Mouse (Mus musculus) neural tube, embryonic 15.5 days (tissue): ENCODE results near the gene Trub2. TPM values are rescaled to one million over a fixed set of nuclear protein-coding genes. Genes with fewer than 3 reads are reported as not detected.

ENCODE experiments used
- ATAC-seq: fragments of 200-750 bp; cut with Nextera tagmentation; 2 replicates; pipeline ENCODE4 v1.8.0; 2017; ENCODE audit warnings: mild to moderate bottlenecking, moderate TSS enrichment, moderate library complexity; ENCODE audit not compliant: low FRiP score
- H3K27ac ChIP-seq: fragments of 300-500 bp; sonication (generic); replicated peaks from 2 replicates; pipeline ENCODE4 v1.5.1; 2015; ENCODE audit warnings: mild to moderate bottlenecking, inconsistent platforms
- H3K27me3 ChIP-seq: fragments of 300-500 bp; sonication (generic); replicated peaks from 2 replicates; pipeline ENCODE4 v1.6.1; 2015; ENCODE audit warnings: inconsistent platforms
- H3K36me3 ChIP-seq: fragments of 300-500 bp; sonication (generic); 2 replicates; pipeline ENCODE4 v1.6.1; 2015; ENCODE audit warnings: inconsistent platforms
- H3K4me1 ChIP-seq: fragments of 300-500 bp; sonication (generic); 2 replicates; pipeline ENCODE4 v1.6.1; 2015; ENCODE audit warnings: inconsistent platforms
- H3K4me2 ChIP-seq: fragments of 300-500 bp; sonication (generic); 2 replicates; pipeline ENCODE4 v1.6.1; 2015; ENCODE audit warnings: inconsistent platforms, mild to moderate bottlenecking, moderate library complexity
- H3K4me3 ChIP-seq: fragments of 300-500 bp; sonication (generic); replicated peaks from 2 replicates; pipeline ENCODE4 v1.5.1; 2015; ENCODE audit warnings: mild to moderate bottlenecking, inconsistent platforms
- H3K9ac ChIP-seq: fragments of 300-500 bp; sonication (generic); replicated peaks from 2 replicates; pipeline ENCODE4 v1.6.1; 2015; ENCODE audit warnings: mild to moderate bottlenecking, inconsistent platforms
- H3K9me3 ChIP-seq: fragments of 300-500 bp; sonication (generic); replicated peaks from 2 replicates; pipeline ENCODE4 v1.6.1; 2016; ENCODE audit warnings: inconsistent platforms
- WGBS: fragments of 180-500 bp; shearing (Covaris S2); methylation state at CpG from one replicate; pipeline ENCODE4 v1.1.7; 2015; ENCODE audit warnings: mixed read lengths; 5-methylcytosine and 5-hydroxymethylcytosine counted together
- polyA plus RNA-seq: library from polyadenylated mRNA; unstranded; fragments of >200 nt; fragmentation: Nextera tagmentation; extraction: Ambion mirVana; gene quantifications from 2 replicates; pipeline ENCODE4 v1.2.1, GENCODE M21; 2015

Trub2 gene
- polyA plus RNA-seq, 1 experiment from 2014 or later: 35.5 TPM

- Histone ChIP-seq H3K27me3 (no peaks in the 10 kb centered on the region), H3K36me3 (peaks cover 19% of the 10 kb centered on the region), H3K9me3 (no peaks in the 10 kb centered on the region; the same call in 1 of the 2 replicates), H3K4me2 (no peak overlapping the region), H3K9ac (no peak overlapping the region), H3K4me3 (no peak overlapping the region), H3K4me1 (no peaks in the 10 kb centered on the region), H3K27ac (no peak overlapping the region)
- ATAC-seq: no peak
These were observed 18.1 kb downstream of the Trub2 start for GRCm38 (mm10) chr2:29770162-29770561.

DNA sequence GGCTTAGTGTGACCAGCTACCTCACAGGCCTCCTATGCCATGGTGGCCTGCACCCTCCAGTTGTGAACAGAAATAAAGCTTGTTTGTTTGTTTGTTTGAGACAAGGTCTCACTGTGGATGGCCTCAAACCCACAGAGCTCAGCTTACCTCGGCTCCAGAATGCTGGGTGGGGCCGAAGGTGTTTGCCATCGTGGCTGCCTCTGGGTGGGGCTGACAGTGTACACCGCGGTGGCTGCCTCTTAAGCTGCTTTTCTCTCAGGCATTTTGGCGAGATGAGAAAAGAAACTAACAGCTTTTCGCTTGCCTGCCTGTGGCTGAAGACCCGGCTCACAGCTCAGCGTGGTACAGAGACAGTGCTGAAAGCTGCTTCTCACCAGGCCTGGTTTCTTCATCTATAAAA is 19.4 kb downstream of the Trub2 start:
- Histone ChIP-seq H3K9ac (no peak overlapping the region), H3K27me3 (no peaks in the 10 kb centered on the region), H3K9me3 (no peaks in the 10 kb centered on the region; the same call in 1 of the 2 replicates), H3K27ac (no peak overlapping the region), H3K4me1 (no peaks in the 10 kb centered on the region), H3K36me3 (peaks cover 11% of the 10 kb centered on the region), H3K4me3 (no peak overlapping the region), H3K4me2 (no peak overlapping the region)
- ATAC-seq: no peak
- 69% methylated on average over 9 of the region's 9 CpGs for WGBS

DNA sequence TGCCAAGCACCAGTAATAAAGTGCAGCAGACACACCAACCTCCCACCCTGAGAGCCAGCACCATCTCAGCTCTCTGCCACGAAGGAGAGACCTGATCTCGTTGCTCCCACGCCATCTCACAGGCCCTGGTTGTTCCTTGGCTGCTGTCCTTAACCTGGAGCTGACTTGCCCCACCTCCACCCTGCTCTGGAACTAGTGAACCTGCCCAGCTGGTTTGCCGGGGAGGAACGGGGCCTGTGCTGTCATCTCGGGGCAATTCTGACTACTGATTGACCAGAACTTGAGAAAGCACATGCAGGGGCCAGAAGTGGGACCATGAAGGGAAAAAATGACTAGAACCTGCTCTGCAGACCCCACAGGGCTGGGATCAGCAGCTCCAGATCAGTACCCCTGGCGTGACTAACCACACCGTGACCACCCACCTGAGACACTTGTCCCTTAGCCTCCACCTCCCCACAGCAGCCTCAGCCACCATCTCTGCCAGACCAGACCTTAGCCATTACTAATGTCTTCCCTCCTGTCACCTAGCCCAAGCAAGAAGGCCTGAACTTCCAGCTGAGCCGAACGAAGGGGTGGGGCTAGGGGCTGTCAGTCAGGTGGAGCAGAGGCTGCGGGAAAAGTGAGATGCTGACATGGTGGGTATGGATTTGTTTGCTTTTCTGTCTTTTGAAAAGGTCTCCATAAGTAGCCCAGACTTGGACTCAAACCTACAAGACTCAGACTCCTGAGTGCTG is 20.2 kb downstream of the Trub2 start:
- H3K4me2 ChIP-seq: no peak overlapping the region
- no peak overlapping the region for H3K4me3 ChIP-seq
- WGBS: 74% methylated on average over 11 of the region's 11 CpGs
- ATAC-seq: no peak
- H3K36me3 ChIP-seq: peaks cover 6% of the 10 kb centered on the region; the same call in 1 of the 2 replicates
- no peak overlapping the region for H3K9ac ChIP-seq
- no peaks in the 10 kb centered on the region; the same call in 1 of the 2 replicates for H3K9me3 ChIP-seq
- H3K27me3 ChIP-seq: no peaks in the 10 kb centered on the region
- H3K4me1 ChIP-seq: no peaks in the 10 kb centered on the region
- no peak overlapping the region for H3K27ac ChIP-seq

DNA sequence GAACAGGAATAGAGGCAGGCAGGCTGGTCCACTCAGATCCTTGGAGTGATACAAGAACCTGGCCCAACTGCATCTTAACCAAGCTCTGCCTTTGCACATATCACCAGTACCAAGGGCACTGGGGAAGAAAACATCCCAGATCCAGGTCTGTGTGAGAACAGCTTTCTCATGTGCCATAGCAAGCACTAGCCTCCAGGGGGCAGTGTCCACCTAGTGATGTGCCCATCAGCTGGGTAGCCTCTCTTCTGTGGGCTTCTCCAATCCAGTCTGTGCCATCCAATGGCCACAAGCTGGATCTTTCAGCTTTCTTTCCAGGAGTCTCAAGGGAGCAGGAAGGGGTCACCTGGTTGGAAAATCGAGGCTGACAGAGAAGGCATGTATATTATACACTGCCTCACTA is 23.5 kb downstream of the Trub2 start:
- H3K27me3 ChIP-seq: no peaks in the 10 kb centered on the region
- 0% methylated on average over 1 of the region's 1 CpGs for WGBS
- H3K36me3 ChIP-seq: no peaks in the 10 kb centered on the region
- ATAC-seq: no peak
- H3K9me3 ChIP-seq: no peaks in the 10 kb centered on the region
- H3K9ac ChIP-seq: no peak overlapping the region
- H3K4me1 ChIP-seq: no peaks in the 10 kb centered on the region
- H3K27ac ChIP-seq: no peak overlapping the region
- no peak overlapping the region for H3K4me3 ChIP-seq
- no peak overlapping the region for H3K4me2 ChIP-seq

- ATAC-seq: no peak
- peaks cover 25% of the 10 kb centered on the region for H3K27me3 ChIP-seq
These were observed 32.6 kb downstream of the Trub2 start for GRCm38 (mm10) chr2:29755693-29756092.

GRCm38 (mm10) chr2:29752397-29752796 is 35.9 kb downstream of the Trub2 start:
- peaks cover 39% of the 10 kb centered on the region for H3K27me3 ChIP-seq
- WGBS: 93% methylated on average over 5 of the region's 5 CpGs

More at GRCm38 (mm10) chr2:29755693-29756092, 32.6 kb downstream of the Trub2 start:
- Histone ChIP-seq H3K9me3 (no peaks in the 10 kb centered on the region), H3K9ac (no peak overlapping the region), H3K4me2 (no peak overlapping the region), H3K36me3 (no peaks in the 10 kb centered on the region), H3K4me3 (no peak overlapping the region), H3K27ac (no peak overlapping the region), H3K4me1 (peaks cover 9% of the 10 kb centered on the region)

GRCm38 (mm10) chr2:29751497-29751896 is 36.8 kb downstream of the Trub2 start, which contains the start of gene Gm13420:
Gene Gm13420, minus strand, starts transcription at chr2:29751685.
- H3K4me3 ChIP-seq: peak within 1 kb of the TSS; percentile 19; the same call in 1 of the 2 replicates
- no peak for ATAC-seq
- H3K27ac ChIP-seq: no peak within 1 kb of the TSS
- H3K36me3 ChIP-seq: no peaks in the 10 kb centered on the region
- H3K4me1 ChIP-seq: peaks cover 16% of the 10 kb centered on the region
- H3K27me3 ChIP-seq: peaks cover 47% of the 10 kb centered on the region
- no peaks in the 10 kb centered on the region for H3K9me3 ChIP-seq
- H3K9ac ChIP-seq: no peak within 1 kb of the TSS
- H3K4me2 ChIP-seq: peak within 1 kb of the TSS; percentile 44
- 5% methylated on average over 28 of the region's 28 CpGs for WGBS

More at GRCm38 (mm10) chr2:29752397-29752796, 35.9 kb downstream of the Trub2 start:
- no peaks in the 10 kb centered on the region for H3K36me3 ChIP-seq
- H3K9me3 ChIP-seq: no peaks in the 10 kb centered on the region
- H3K9ac ChIP-seq: no peak overlapping the region
- ATAC-seq: no peak
- no peak overlapping the region for H3K4me3 ChIP-seq
- H3K27ac ChIP-seq: no peak overlapping the region
- H3K4me2 ChIP-seq: no peak overlapping the region
- peaks cover 11% of the 10 kb centered on the region for H3K4me1 ChIP-seq

GRCm38 (mm10) chr2:29748499-29748898 is 39.8 kb downstream of the Trub2 start:
- no peak for ATAC-seq
- no peak overlapping the region for H3K4me2 ChIP-seq
- no peaks in the 10 kb centered on the region for H3K36me3 ChIP-seq
- 90% methylated on average over 4 of the region's 4 CpGs for WGBS
- H3K9ac ChIP-seq: no peak overlapping the region
- H3K4me1 ChIP-seq: peaks cover 16% of the 10 kb centered on the region
- peaks cover 54% of the 10 kb centered on the region for H3K27me3 ChIP-seq
- no peak overlapping the region for H3K27ac ChIP-seq
- no peaks in the 10 kb centered on the region for H3K9me3 ChIP-seq
- no peak overlapping the region for H3K4me3 ChIP-seq

- Histone ChIP-seq H3K4me3 (peak overlapping the region; percentile 46; the same call in 1 of the 2 replicates), H3K4me1 (peaks cover 16% of the 10 kb centered on the region), H3K27ac (no peak overlapping the region), H3K9me3 (no peaks in the 10 kb centered on the region), H3K4me2 (peak overlapping the region; percentile 86; the same call in 1 of the 2 replicates), H3K9ac (no peak overlapping the region), H3K36me3 (no peaks in the 10 kb centered on the region), H3K27me3 (peaks cover 51% of the 10 kb centered on the region)
- no peak for ATAC-seq
- 54% methylated on average over 5 of the region's 5 CpGs for WGBS
These were observed 40.5 kb downstream of the Trub2 start for GRCm38 (mm10) chr2:29747852-29748251.

- Histone ChIP-seq H3K9me3 (no peaks in the 10 kb centered on the region), H3K9ac (peak overlapping the region; percentile 53), H3K4me3 (peak overlapping the region; percentile 46), H3K36me3 (no peaks in the 10 kb centered on the region), H3K27ac (no peak overlapping the region), H3K27me3 (peaks cover 45% of the 10 kb centered on the region), H3K4me1 (peaks cover 16% of the 10 kb centered on the region), H3K4me2 (peak overlapping the region; percentile 86)
- ATAC-seq: no peak
- 2% methylated on average over 50 of the region's 50 CpGs for WGBS
These were observed 41.0 kb downstream of the Trub2 start for GRCm38 (mm10) chr2:29747188-29747782.

GRCm38 (mm10) chr2:29744256-29744655 is 44.0 kb downstream of the Trub2 start:
- Histone ChIP-seq H3K4me3 (no peak overlapping the region), H3K4me1 (peaks cover 7% of the 10 kb centered on the region), H3K27me3 (peaks cover 22% of the 10 kb centered on the region), H3K9me3 (no peaks in the 10 kb centered on the region), H3K27ac (no peak overlapping the region), H3K4me2 (no peak overlapping the region), H3K9ac (no peak overlapping the region), H3K36me3 (peaks cover 13% of the 10 kb centered on the region)
- no peak for ATAC-seq
- 87% methylated on average over 6 of the region's 6 CpGs for WGBS

DNA sequence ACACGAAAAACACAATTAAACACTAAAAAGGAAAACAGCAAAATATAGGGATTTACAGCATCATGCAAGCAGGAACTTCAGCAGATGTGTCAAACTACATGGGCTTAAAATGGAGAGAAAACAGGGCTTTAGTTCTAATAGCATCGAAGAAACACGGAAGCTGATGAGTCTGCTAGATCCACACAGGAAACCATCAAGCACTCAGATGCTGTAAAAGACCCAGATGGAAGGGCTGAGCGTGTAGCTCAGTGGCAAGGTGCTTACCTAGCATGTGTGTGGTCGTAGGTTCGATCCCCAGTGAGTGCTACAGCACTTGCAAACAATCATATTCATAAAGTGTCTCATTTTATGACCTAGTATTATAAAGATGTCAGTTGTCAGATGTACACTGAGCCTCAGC is 47.1 kb downstream of the Trub2 start:
- H3K4me2 ChIP-seq: no peak overlapping the region
- no peak overlapping the region for H3K27ac ChIP-seq
- H3K27me3 ChIP-seq: peaks cover 5% of the 10 kb centered on the region; the same call in 1 of the 2 replicates
- H3K9ac ChIP-seq: no peak overlapping the region
- no peak for ATAC-seq
- peaks cover 39% of the 10 kb centered on the region for H3K36me3 ChIP-seq
- 92% methylated on average over 6 of the region's 6 CpGs for whole genome bisulfite sequencing
- no peak overlapping the region for H3K4me3 ChIP-seq
- H3K9me3 ChIP-seq: no peaks in the 10 kb centered on the region
- no peaks in the 10 kb centered on the region for H3K4me1 ChIP-seq
